Mouse (Mus musculus) stomach, postnatal 0 days (tissue): ENCODE results near the gene Slit1.

Source experiments
- CTCF ChIP-seq: IDR thresholded peaks from 2 replicates; pipeline ENCODE4 v1.5.1; 2016; ENCODE audit warnings: antibody characterized with exemption, low read depth, mild to moderate bottlenecking, moderate library complexity
- EP300 ChIP-seq: optimal IDR thresholded peaks from 2 replicates; pipeline ENCODE3; 2016; ENCODE audit warnings: antibody characterized with exemption

DNA sequence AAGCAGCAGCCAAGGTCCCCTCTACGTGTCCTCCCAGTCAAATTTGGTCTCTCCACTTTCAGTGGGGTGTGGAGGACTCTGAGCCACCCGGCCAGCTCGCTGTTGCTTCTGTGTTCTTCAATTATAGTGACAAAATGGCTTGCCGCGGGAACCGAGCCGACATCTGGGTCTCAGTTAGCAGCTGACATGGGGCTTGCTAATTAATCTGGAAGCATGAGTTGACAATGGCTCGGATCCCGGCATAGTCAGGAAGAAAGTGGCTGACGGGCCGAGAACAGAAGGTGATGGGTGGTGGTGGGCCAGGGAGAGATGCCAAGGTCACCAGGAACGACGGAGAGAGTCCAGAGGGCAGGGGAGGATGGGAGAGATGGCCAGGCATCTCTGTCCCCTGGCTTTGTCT, 55.2 kb downstream of the Slit1 start:
- TF ChIP-seq CTCF (no peak), EP300 (no peak)
